In genomic region chr5:150673880-150674621, GRCm38 (mm10) we compare ENCODE assay signal across 8 mouse cellular contexts. TPM values are rescaled to one million over a fixed set of nuclear protein-coding genes. Genes with fewer than 3 reads are reported as not detected.
DNase-seq lines count a peak whose midpoint lies in the region; ATAC-seq and TF ChIP-seq lines count a peak whose summit lies in the region.

No protein-coding gene starts in this region.

- peaks cover 3% of the 10 kb centered on the region for H3K36me3 ChIP-seq in erythroblast, embryonic 14.5 days (ENCODE audit: control insufficient read depth)
- no peaks in the 10 kb centered on the region for H3K36me3 ChIP-seq in lung, embryonic 15.5 days

- WGBS in lung, embryonic 15.5 days: under 1% methylated on average over 61 of the region's 91 CpGs

- H3K4me3 ChIP-seq in layer of hippocampus, adult 2 months: peak overlapping the region; percentile 76
- peak overlapping the region; percentile 92 for H3K4me3 ChIP-seq in erythroblast, embryonic 14.5 days (replicated peaks)
- H3K4me3 ChIP-seq in lung, embryonic 15.5 days: peak overlapping the region; percentile 96

- peak overlapping the region; percentile 59 for H3K4me2 ChIP-seq in lung, embryonic 15.5 days

- H3K27ac ChIP-seq in layer of hippocampus, adult 2 months: peak overlapping the region; percentile 92
- peak overlapping the region; percentile 94 for H3K27ac ChIP-seq in lung, embryonic 15.5 days

- TF ChIP-seq CTCF in layer of hippocampus, adult 2 months (conservative IDR thresholded peaks at IDR 0.05): no peak

- peaks cover 34% of the 10 kb centered on the region for H3K4me1 ChIP-seq in erythroblast, embryonic 14.5 days (ENCODE audit: control insufficient read depth)
- H3K4me1 ChIP-seq in lung, embryonic 15.5 days: peaks cover 18% of the 10 kb centered on the region

- peak; percentile 56 for ATAC-seq in lung, embryonic 15.5 days (ENCODE audit: borderline replicate concordance, extremely low read depth, low FRiP score, low TSS enrichment)

- no peak for DNase-seq in layer of hippocampus, adult 2 months (ENCODE audit: low spot score in 2 of 2)
- DNase-seq in layer of hippocampus, adult 9-10 months (ENCODE audit: low spot score): no peak
- DNase-seq in T-cell, adult 2 months (ENCODE audit: low spot score): peak; percentile 40
- DNase-seq in induced T-regulatory cell, adult 2 months (ENCODE audit: low read depth): peak; percentile 69
- DNase-seq in retina, embryonic 14.5 days (ENCODE audit: low spot score): peak; percentile 50
- DNase-seq in yolk sac, embryonic 10.5 days (ENCODE audit: low spot score): peak; percentile 60

- no peaks in the 10 kb centered on the region for H3K9me3 ChIP-seq in erythroblast, embryonic 14.5 days (ENCODE audit: control insufficient read depth, low read length)
- no peaks in the 10 kb centered on the region for H3K9me3 ChIP-seq in lung, embryonic 15.5 days

- peak overlapping the region; percentile 97 for H3K9ac ChIP-seq in lung, embryonic 15.5 days

- H3K27me3 ChIP-seq in erythroblast, embryonic 14.5 days (ENCODE audit: control insufficient read depth): no peaks in the 10 kb centered on the region
- no peaks in the 10 kb centered on the region for H3K27me3 ChIP-seq in lung, embryonic 15.5 days

RNA-seq across cellular contexts. Expression of gene Pds5b, which starts 0.5 kb away (rescaled TPM):
- 10 to 100 TPM; 77.4 to 89.3 TPM for total RNA-seq in layer of hippocampus, adult 2 months (2021)
- polyA plus RNA-seq in erythroblast, embryonic 14.5 days (2012): 0.13 and 0.25 TPM in 2 replicates
- polyA plus RNA-seq in lung, embryonic 15.5 days (2015; fragmentation: Nextera tagmentation; extraction: Ambion mirVana): 31.8 and 34.2 TPM in 2 replicates

RNA-seq across cellular contexts. Expression of gene N4bp2l2, which starts 8.1 kb away (rescaled TPM):
- total RNA-seq in layer of hippocampus, adult 2 months (2021): 10 to 100 TPM; 88.2 to 89.9 TPM
- 1.4 and 1.5 TPM in 2 replicates for polyA plus RNA-seq in erythroblast, embryonic 14.5 days (2012)
- 34.1 and 39.6 TPM in 2 replicates for polyA plus RNA-seq in lung, embryonic 15.5 days (2015; fragmentation: Nextera tagmentation; extraction: Ambion mirVana)

Comparison
In these comparisons a context has a peak if more than half of its experiments do, and no peak if none do; other contexts are left out.
1. DNase-seq: peak in T-cell, adult 2 months (single experiment), induced T-regulatory cell, adult 2 months (single experiment), retina, embryonic 14.5 days (single experiment) and yolk sac, embryonic 10.5 days (single experiment); none in layer of hippocampus, adult 2 months (0 of 2) and layer of hippocampus, adult 9-10 months (single experiment).
2. RNA of gene Pds5b, which starts 0.5 kb away (polyA plus RNA-seq): 31.8 to 34.2 TPM in lung, embryonic 15.5 days; 0.13 to 0.25 TPM in erythroblast, embryonic 14.5 days; every median in the first group is over 10 times any median in the second.
3. RNA of gene N4bp2l2, which starts 8.1 kb away (polyA plus RNA-seq): 34.1 to 39.6 TPM in lung, embryonic 15.5 days; 1.4 to 1.5 TPM in erythroblast, embryonic 14.5 days; every median in the first group is over 10 times any median in the second.
4. Peak in every context shown above with its lines, with median percentiles within 50 percentile points of each other: H3K4me3 ChIP-seq.